Mouse (Mus musculus) MN1 (cell line): ENCODE measurements around the gene Cisd3.
A peak's percentile ranks its signal among the peaks of the same experiment; 100 is the strongest.
"Not testable (repeated sequence)": the region's sequence is repeated elsewhere in the genome, so short reads cannot be mapped to it uniquely, and the experiment has no call there.

Experiments
- DNase-seq: peaks from one replicate; pipeline ENCODE4 v3.0.0-alpha.2; 2016; ENCODE audit warnings: low spot score

Cisd3 gene

DNA sequence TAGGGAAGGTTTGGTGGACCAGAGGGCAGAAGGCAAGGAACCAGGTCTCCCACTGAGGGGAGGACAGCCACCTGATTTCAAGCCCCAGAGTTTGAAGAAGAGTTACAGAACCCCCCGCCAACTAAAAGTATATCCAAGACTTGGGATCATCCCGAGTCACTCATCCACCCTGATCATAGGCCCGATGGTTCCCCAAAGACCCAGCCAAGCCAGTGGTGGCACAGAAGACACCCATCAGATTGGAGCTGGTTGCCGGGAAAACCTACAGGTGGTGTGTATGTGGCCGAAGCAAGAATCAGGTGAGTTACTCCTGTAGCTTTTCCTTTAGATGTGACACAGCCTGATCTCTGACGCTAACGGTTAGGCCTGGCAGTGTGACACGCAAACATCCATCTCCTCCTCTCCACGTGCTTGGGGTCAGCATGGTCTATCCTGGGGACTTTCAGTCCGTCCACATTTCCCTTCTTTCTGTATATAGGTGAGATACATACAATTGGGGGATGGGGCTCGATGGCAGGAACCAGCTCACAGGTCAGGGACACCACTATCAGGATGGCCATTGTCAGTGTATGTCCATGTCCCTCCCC is 789 bp downstream of the Cisd3 start:
- DNase-seq, result no peak

DNA sequence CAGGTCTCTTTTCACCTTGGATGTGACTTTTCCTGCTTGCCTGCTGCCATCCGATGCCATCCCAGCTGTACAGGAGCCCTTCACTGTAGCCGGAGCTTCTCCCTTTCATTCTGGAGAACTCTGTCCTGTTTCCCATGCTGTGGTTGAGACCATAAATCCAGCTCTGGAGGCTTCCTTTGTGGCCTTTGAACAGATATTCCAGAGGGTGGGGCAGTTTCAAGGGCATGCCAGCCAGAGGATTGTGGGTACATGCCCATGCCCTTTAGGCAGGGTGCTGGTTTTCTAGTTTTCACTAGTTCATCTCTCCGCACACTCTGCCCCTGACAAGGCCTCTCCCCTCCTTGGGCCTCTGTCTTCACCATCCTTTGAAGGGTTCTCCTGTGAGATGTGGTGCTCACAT is 1.4 kb downstream of the Cisd3 start:
- DNase-seq, result no peak

DNA sequence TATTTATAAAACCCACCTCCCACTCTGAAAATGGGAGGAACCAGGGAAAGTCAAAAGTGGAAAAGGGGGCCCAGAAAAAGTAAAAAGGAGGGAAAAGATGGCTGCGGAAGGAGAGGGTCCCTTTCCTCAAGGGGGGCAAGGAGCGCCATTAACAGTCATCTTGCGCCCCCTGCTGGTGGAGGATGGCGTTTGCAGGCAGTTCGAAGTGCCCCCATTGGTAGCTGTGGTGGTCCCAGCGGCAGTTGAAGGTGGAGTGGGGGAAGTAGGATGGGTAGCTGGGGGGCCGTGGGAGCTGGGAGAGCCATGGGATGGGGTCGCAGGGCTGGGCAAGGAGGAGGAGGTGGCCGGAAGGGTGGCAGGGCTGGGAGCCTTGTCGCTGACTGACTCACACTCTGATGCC is 4.2 kb downstream of the Cisd3 start:
- no peak for DNase-seq

DNA sequence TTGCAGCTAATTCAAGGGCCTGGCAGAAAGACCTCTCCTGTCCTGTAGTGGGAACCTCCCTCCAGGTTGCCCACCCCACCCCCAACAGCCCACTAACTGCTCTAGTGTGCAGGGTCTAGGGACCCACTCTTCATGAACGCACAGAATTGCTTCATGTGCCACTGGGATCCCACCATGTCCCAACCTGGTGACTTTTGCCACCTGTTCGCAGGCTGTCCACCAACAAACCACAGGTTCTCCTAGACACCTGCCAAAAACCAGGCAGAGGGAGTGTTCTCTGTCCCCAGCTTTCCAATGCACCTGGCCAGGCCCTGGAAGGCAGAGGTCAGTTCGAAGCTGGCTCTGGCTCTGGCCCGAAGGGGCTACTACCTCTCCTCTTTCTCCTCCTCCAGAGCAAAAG is 8.8 kb downstream of the Cisd3 start:
- DNase-seq, result no peak

DNA sequence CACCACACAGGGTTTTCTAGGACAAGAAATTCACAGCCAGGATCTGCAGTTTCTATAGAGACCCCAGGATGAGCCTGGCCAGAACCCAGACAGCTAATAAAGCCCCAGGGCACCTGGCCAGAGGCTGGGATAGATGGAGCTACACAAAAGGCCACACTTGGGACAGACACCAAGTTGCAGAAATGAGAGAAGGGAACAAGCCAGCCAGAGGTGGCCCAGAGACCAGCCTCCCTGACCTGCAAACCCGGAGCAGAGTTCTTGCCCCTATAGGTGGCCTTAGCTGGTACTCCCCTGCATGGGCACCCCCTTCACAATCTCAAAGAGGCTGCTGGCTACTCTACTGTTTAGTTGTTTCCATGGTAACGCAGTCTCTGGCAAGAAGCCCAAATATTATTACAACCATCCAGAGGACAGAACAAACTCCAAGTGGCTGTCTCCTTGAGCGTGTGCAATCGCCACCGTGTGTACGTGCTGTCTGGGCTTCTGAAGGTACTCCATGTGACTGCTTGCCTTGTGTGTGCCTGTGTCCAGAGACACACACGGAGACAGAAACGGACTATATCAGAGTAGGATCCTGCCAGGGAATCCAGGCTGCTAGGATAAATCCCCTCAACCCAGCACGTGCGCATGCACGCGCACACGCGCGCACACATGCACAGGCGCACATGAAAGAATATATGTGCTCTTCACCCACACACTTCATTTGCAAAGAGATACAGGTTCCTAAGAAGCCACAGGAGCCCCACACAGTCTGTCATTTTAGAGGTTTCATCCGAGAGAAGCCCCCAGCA is 9.5 kb downstream of the Cisd3 start:
- DNase-seq, result peak; percentile 81

DNA sequence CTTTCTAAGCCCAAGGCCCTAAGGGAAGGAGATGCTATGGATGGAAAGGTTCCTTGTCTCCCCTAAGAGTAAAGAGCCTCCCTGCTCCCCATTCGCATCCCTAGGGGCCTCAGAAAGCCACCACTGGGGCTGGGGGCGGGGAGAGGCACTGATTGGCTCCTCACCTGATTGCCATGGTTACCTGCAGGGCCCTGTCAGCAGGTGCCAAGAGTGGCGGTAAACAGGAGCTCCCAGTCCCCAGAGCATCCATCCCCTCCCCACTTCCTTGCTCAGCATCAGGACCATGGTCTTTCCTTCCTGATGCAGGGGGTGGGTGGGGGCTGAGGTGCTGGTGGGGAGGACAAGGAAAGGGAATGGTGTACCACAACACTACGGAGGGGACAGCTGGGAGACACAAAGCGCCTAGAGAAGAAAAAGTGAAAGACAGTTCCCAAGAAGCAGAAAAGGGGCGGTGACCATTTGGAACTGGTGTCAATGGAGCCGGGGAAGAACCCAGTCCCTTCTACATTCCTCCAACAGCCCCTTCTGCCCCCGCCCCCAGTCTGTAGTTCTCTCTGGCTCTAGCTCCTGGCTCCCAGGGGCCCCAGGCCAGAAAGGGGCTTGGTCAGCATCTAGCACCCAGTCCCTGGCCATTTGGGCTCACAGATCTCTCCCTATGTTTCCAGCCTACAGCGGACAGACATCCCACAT is 10.2 kb downstream of the Cisd3 start:
- no peak for DNase-seq

DNA sequence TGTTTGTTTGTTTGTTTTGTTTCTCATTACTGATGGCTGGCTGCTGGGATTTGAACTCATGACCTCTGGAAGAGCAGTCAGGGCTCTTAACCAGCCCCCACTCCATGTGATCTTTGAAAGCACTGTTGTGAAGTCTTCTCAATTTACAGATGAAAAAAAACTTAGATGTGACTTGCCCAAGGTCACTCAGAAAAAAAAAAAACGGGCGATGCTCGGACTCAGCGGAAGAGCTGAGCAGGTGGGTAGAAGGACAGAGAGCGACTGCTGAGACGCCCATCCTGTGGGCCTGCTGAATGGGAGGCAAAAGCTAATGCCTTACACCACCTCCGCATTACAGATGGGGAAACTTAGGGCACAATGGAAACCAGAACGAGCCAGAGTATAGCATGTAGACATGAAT is 11.0 kb downstream of the Cisd3 start:
- no peak for DNase-seq

DNA sequence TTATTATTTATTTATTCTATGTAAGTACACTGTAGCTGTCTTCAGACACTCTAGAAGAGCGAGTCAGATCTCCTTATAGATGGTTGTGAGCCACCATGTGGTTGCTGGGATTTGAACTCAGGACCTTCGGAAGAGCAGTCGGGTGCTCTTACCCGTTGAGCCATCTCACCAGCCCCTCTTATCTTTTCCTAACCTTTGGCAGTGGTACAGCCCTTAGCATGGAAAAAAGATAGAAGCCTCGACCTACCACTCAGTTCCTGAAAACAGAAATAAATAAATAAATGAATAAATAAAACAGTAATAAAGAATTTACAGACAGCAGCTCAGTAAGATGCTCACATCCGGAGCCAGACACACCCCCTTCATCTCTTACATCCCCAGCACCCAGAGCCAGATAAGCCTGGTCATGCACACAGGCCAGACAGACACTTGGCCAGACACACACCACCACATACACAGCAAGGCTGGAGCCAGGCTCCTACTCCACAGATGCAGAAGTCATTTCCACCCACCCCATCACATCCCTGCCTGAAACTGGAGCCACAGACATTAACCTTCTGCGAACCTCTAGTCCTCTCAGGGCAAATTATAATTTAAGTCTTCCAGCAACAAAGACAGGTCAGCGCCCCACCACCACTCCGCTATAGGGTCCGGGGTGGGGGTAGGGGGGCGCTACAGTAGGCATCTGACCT is 11.7 kb downstream of the Cisd3 start:
- DNase-seq, result no peak

DNA sequence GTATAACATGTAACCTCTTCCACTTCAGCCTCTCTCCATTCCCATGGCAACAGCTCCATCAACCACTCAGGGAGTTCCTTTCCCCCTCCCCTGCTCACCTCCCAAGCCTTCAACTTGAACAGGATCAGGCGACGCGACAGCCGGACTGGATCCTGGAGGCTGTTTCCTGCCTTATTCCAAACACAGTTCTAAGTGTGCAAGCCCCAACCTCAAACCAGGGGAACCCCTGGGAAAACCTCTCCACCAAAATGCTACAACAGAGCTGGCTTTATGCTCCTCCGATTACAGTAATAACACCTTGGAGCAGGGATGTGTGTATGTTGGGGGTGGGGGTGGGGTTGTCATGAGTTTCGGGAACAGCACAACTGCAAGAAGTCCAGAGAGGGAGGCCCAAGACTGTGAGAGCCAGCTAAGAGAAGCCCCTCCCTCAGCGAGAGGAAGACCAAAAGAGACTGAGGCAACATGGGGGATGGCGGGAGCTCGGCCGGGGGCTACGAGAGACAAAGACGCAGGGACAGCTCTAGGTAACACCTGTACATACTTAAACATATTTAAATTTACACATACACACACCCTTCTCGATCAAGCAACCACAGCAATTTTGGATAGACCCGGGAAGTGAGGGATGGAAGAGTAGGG is 12.4 kb downstream of the Cisd3 start:
- DNase-seq, result no peak

DNA sequence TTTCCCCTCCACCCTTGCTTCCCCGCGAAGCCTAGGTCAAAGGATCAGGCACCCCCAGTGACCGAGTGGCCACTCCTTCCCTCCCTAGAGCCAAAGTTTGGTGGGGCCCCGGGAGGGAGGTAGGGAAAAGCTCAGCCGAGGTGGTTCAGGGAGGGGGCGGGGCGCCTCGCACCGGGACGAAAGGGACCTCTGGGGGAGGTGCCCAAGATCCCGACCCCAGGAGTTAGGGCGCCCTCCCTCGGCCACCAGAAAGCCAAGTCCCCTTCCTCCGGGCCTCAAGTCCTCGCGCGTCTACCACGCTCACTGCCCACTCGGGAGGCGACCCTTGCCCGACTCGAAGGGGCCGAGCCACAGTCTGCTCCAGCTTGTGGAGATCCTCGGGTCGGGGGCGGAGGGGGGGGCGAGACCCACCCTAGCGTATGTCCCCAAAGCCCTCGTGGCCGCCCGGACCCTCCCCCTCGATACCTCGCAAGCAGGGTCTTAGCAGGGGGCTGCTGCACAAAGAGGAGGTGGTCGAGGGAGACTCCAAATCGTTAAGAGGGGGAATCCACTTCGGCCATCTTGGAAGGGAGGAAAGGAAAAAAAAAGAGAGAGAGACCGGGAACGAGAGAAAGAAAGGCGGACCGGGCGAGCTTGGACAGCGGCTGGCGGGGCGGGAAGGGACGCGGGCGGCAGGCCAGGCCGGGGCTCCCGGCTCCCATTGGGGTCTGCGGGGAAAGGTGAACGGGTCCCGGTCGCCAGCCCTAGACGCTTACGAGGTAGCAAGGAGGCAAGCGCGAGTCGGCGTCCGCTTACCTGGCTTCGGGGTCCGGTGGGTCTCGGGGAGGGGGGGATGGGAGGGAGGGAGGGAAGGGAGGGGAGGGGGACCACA is 13.3 kb downstream of the Cisd3 start:
- peak; percentile 75 for DNase-seq

DNA sequence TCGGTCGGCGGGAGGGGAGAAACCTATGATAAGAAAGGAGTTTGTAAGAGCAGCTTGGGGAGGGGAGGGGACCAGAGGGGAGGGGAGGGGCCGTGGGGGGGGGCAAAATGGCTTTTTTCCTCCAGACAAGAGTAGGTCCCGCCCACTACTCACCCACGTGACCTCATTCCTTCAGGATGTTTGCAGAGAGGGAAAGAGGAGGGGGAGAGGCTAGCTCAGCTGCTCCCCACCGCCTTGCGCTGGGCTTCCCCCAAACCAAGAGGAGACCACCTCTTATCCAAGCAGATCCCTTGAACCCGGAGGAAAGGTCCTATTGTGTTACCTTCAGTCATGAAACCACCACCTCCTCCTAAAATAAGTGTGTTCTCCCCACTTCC is 14.0 kb downstream of the Cisd3 start:
- DNase-seq, result peak; percentile 87

DNA sequence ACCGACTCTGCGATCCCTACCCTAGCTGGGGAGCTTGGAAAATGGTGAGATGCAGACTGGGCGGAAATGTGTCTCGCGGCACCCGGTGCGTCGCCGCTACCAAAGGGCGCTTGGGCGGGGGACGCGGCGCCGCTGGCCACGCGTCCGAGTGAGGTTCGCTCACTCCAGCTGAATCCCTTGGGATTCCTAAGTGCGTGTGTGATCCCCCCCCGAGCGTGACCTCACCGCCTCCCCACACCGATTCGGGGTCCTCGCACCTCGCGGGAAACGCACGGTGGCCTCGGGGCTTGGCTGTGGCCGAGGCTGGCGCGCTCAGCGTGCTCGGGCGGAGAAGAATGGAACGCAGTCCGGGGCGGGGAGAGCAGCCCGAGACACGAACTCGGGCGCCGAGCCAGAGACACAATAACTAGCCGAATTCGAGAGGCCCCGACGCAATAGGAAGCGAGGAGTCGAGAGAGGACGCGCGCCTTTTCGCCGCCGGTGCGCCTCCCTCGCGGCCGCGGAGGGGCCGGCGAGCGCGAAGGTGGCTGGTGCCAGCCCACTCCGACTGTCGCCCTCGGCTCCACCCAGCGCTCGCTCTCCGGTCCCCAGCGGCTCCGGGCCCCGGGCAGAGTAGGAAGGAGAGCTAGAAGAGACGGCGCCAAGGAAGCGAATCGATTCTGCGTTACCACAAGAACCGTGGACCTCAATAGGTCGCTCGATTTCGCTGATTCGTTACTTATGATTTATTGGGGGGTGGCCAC is 14.5 kb downstream of the Cisd3 start, which contains the start of gene Pcgf2:
Gene Pcgf2 (minus strand): TSS at position 495 of the 743 bp plus-strand sequence.
- DNase-seq, result peak; percentile 85

DNA sequence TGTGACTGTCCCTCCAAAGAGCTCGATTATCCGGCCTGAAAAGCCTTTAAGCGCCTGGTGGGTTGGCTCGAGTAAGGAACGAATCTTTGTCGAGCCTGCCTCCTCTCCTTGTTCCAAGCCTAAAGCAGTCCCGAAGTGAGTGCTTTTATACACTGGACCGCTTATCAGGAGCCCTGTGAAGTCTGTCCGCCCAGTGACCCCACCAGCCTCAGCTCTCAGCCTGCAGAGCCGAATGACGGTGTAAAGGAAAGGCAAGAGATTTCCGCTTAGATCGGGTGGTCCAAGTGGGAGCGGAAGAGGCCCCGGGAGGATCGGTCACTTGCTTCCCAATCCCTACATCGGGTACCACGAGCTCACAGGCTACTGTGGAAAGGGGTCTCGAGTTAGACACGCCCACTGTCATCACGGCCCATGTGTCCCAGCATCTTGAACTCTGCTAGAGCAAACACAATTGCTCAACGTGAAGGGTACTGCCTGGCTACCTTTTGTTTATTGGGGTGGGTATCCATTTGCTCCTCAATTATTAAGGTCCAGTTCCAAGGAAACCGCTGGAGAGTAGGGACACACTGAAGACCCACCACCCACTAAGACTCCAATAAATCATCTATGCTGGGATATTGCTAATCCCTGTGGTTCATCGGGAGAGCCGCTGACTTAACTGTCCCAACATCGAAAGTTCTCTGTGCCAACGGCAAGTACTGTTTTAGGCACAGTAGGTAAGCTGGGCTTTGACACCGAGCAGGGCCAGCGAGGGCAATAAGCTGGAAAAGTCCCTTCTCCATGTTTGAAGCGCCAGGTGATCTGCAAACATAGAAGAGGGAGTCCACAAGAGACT is 15.3 kb downstream of the Cisd3 start:
- peak; percentile 45 for DNase-seq

DNA sequence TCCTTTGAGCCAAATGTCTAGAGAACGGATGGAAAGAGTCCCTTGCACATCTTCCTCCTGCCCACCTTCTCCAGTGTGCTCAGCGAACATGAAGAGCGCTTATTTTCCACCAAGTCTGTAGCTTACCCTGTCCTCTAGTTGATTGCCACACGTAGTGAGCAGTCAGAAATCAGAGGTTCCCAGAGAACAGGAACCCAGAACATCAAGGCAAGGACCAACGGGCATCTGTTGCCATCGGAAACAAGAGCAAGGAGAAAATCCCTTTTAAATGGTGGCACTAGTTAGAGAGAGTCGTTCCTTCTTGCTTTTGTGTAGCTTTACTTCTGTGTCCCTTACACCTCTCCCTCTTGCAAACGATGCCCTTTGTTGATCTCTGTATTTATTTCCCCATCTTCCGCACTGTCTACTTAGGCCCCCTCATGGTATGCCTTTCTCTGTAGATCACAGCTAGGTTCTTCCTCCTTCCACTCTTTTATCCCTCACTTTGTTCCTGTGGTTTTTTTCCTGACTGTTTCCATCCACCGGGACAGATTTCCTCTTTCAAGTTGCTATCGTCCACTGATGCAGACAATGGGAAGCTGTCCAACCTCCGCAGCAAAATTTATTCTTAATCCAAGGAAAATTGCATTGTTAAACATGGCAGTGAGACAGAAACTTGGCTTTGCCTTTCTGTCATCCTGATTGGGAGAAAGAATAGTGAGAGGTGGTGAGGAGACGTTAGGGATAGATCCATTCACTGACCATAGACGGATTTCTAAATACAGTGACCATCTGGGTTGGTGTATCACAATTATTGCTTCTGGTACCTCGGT is 16.2 kb downstream of the Cisd3 start:
- no peak for DNase-seq

DNA sequence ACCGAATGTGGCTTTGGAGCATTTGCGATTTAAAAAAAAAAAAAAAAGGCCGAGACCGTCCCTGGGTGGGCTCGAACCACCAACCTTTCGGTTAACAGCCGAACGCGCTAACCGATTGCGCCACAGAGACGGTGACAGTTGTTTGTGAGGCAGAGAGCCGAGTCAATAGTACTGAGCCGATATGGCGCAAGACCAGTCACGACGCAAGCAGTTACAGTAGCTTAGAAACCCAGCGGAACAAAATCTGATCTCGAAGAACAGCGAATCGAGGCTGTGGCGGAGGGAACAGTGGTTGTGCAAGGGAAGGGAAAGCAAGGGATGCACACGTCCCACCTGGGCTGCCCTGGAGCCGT is 16.7 kb downstream of the Cisd3 start:
- DNase-seq, result peak; percentile 89

DNA sequence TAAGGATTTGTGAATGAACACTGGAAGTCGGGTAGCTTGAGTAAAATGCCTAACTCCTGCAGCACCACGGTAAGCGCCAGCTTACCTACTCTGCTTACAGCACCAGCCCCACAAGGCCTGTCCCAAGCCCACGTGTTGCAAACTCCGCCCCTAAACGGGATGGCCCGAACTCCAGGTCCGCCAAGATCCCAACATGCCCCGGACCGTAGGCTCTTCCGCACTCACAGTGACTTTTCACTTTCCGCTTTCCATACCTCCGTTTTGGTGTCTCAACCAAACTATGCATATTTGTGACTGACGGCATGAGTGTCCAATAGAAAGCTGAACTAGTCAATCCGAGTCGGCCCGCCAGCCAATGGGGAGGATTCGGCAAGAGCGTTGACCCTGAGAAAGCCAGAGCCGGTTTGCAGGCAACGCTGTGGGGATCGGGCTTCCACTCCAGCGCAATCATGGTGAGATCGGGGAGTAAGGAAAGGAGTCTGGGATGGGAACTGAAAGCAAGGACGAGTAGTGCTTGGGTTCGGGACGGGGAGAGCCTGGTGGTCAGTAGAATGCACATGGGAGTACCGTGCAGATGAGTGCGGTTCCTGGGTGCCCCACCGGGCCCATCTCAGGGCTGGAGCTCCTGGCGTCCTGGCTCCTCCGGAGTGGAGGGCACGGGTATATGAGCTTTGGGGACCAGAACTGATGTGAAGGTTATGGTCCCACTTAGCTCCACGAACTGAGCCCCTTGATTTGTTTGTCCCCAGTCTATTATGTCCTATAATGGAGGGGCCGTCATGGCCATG is 17.6 kb downstream of the Cisd3 start, which contains the start of gene Psmb3:
Gene Psmb3 (plus strand): TSS at position 361 of the 788 bp plus-strand sequence.
- DNase-seq, result peak; percentile 100

DNA sequence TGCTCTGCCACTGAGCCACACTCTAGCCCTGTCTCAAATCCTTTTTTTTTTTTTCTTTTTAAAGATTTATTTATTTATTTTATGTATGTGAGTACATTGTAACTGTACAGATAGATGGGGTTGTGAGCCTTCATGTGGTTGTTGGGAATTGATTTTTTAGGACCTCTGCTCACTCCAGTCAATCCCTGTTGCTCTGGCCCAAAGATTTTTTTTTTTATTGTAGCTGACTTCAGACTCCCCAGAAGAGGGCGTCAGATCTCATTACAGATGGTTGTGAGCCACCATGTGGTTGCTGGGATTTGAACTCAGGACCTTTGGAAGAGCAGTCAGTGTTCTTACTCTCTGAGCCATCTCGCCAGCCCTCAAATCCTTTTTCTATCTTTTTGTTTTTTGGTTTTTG is 24.4 kb downstream of the Cisd3 start:
- not testable (repeated sequence) for DNase-seq
